Mouse (Mus musculus): ENCODE data around the gene Rora.

The Rora gene

DNA sequence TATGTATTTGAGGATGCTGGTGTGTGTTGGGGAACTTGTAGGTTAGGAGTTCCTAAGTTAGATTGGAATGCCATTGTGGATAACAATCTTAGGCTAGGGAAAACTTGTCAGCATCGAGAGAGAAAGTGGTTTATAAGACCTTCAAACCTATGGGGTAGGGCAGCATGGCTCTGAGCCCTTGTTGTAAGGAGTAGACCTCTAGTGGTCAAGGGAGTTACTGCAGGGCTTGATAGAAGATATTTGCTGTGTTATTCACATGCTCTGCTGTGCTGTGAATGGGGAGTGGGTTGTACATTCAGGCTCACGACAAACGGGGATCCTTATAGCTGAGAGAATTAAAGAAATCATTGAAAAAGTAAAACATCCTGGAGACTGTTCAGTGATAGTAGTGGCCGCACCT is 35.8 kb downstream of the Rora start:
- DNase-seq = peak; percentile 4 to 8

DNA sequence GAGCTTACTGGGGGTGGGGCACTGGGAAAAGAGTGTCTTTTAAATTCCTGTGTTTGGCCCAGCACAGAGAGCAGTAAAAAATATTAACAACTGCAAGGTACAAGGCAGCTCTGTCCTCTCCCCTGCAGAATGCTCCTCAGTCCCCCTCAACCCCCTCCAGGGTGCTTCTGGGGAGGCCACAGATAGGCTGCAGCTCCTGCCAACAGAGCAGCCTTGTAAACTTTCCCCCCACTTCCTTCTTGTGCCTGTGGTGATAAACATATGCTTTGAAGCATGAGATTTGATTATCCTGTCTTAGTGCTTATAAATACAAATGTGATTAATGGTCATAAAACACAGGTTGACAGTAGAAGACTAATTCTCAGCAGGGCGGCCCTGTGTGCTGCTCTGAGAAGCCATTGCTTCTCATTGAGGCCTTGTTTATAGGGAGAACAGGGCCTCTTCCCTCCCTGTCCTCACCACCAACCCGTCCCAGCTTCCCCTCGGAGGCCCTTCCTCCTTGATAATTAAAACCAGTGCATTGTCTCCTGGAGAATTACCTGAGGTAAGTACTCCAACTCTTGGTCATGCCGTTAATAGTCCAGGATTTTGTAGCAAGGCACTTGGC is 41.4 kb downstream of the Rora start:
- DNase-seq = no peak

DNA sequence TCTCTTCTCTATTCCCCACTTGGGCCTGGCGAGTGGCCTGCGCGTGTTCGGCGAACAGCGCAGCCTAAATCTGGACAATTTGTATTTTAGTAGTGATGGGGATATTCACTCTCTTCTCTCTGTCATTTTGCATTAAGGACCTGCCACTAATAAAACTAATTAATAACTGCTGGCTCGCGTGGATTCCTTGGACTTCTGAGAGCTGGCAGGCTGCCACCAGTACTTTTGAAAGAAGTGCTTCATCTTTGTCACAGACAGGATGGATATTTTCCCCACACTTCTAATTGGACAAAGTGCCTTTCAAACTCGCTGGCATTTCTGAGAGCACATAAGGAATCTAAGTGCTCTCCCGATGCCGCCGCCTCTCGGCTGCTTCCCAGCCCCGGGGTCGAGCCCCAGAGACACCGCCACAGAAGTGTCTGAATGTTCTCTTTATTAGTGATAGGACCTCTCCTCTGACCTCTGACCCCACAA is 41.9 kb downstream of the Rora start:
- no peak for DNase-seq

DNA sequence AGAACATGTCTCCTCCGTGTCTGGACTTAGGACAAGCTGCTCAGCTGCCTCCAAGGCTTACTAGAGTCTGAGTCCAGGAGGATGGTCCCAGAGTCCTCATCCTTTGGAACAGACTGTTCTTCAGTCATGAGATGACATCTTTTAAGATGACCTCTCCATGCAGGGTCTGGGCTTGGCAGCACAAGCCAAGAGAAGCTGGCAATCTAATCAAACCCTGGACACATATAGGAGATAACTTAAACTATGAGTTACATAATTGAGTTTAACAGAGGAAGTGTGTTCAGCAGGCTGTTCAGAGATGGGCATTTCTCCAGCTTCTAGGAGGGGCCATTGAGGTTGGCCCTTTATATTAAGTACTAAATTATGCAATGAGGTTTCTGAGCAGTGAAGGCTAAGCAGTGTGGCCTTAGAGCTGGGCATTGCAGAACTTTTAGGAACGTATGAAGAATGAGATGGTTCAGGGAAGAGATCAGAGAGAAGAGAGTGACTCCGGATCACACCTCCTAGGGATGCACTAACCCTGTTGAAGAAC is 42.9 kb downstream of the Rora start:
- DNase-seq = no peak

GRCm38 (mm10) chr9:68699341-68699740 is 45.8 kb downstream of the Rora start:
- DNase-seq = no peak

DNA sequence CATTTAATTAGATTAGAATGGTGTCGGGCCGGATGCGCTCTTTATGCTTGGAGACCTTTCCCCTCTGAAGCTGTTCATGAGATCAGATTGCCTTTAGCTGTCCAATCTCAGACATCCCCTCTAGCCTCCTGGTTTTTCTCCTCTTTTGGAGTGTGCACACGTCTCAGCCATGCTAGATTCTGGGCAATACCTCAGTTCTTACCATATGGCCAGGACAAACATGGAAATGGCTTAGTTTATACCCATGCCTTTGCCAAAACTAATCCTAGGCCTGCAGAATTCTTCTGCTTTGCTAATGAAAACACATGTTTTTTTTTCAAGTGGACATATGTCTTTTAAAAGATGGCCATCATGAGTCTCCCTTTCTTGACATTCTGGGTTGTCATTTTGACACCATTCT is 46.3 kb downstream of the Rora start:
- no peak for DNase-seq

DNA sequence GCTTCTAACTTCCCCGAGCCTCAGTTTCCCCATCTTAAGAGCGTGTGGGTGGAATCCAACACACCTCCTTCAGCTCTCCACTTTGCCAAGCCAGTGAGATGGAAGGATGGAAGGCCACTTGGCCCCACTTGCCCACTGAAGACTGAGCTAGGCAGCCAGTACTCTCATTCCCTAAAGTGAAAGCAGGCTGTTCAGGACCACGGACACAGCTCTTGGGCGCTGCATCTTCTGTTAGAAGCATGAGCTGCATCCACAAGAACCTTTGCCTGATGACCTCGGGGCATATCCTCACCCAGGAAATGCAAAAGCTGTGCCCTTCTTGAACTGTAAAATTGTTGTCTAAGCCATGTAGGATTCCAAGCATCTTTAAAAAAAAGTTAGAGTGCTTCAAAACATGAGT is 54.0 kb downstream of the Rora start:
- no peak for DNase-seq

GRCm38 (mm10) chr9:68709232-68709631 is 55.6 kb downstream of the Rora start:
- no peak for DNase-seq

DNA sequence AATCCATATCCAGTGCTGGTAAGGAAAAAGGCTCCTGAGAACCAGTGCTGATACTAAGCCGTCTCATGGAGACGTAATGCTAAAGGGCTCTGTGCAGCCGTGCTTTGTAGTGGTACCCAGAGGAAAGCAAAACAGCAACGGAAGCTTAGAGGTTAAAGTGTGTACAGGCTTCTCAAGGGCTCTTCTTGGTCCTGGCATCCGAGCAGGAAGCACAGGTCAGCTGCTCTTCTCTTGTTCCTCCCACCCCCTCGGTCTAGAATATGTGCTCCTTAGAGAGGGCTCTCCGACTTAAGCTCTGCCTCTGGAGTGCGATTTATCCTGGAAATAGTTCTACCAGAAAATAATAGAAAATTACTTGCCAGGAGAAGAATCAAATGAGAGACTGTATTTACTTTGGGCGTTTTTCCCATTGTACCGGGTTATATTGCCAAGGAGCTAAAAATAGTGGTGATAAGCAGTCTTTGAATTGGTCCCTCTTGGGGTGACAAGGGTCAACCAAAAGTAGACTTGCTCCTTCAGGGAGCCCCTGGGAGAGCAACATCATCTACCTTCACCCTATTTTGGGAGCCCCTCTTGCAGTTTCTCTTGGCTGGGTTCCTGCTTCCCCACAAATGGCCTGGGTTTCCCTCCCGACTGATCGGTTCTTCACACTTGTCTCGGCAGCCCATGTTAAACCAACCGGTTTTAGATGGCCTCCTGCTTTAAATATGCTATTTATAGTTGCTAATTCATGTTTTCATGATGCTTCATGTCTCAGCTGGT is 57.5 kb downstream of the Rora start:
- DNase-seq = no peak

GRCm38 (mm10) chr9:68716961-68717360 is 63.4 kb downstream of the Rora start:
- peak in 1 of 2 experiments; percentile 21 for DNase-seq

- DNase-seq = no peak
These were observed 64.8 kb downstream of the Rora start for GRCm38 (mm10) chr9:68718427-68718826.

DNA sequence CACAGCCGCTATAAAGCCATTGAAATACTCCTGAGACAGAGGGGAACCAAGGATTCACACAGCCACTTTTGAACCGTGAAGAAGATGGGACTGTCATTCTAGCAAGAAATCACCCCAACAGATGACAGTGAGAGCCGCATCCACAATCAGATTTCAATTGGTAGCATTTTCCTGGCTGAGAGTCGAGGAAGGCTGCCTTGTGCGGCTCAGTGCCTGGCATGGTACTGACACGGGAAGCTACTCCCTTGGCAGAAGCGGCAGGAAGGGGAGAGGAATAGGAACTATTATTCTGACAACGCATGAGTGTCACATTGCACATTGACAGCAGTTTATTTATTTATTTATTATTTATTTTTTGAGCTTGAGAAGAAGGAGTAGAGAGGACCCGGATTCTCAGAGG is 65.7 kb downstream of the Rora start:
- DNase-seq = no peak

- DNase-seq = no peak
These were observed 71.2 kb downstream of the Rora start for GRCm38 (mm10) chr9:68724636-68725285.

DNA sequence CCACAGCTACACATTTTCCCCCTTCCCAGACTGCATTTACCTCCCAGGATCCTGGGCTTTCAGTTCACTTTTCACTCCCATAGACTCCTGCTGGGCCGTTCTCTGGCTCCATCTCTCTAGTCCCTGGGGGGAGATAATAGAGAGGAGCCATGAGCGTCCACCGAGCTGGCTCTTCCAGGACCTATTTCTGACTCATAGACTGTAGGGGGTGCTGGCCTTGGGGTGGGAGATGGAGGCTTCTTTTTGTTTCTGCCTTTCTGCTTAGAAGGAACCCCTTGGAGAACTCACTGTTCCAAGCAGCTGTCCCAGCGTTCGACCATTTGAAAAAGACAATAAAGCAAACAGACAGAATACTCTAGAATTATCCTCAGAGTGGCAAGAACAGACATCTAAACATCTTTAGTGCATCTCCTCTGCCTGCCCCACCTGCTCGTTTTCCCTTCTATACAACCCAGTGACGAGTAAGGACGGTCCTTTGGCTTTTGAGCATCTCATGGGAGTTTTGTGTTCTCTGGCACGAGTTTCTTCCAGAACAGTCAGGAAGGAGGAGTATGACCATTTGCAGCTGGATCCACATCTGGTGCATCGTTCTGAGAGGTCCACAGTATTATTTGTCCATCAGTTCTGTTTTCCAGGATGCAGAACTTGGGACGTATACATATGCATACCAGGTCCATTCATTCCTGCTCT is 73.7 kb downstream of the Rora start:
- DNase-seq = no peak

GRCm38 (mm10) chr9:68731438-68731837 is 77.9 kb downstream of the Rora start:
- no peak for DNase-seq

DNA sequence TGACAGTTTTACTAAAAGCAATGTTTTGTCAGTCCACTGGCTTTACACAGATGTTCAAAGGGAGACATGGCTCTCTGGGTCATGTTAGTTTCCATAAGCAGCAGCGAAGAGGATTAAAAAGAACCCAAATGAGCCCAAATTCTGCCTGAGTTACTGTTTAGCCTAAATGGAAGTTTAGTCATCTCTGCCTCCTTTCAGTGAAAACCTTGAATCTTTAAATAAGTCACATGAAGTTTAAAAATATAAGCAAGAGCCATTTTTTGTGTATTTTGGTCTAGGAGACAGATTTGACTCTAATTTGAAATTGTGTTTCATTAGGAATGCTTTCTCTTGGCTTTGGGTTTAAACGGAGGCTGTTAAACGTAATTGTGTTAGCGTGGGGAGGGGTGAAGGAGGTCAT is 79.3 kb downstream of the Rora start:
- no peak for DNase-seq

- no peak for DNase-seq
These were observed 82.3 kb downstream of the Rora start for GRCm38 (mm10) chr9:68735886-68736285.

- no peak for DNase-seq
These were observed 83.7 kb downstream of the Rora start for GRCm38 (mm10) chr9:68737197-68737736.

- DNase-seq = no peak
These were observed 92.5 kb downstream of the Rora start for GRCm38 (mm10) chr9:68745931-68746646.

- DNase-seq = no peak
These were observed 103.4 kb downstream of the Rora start for GRCm38 (mm10) chr9:68756976-68757375.

DNA sequence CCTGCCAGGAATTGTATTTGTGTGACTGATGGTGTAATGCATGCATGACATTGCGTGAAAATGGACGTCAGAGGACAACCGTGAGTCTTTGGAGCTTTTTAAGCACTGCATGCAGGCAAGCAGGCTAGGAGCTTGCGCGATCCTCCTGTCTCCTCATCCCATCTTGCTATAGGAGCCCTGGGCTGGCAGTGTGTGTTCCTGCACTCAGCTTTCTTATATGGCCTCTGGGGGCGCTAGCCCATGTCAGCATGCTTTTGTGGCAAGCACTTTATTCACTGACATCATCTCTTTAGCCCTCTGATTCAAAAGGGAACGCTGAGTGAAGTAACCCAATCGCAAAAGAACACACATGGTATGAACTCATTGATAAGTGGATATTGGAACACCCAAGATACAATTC is 105.7 kb downstream of the Rora start:
- DNase-seq = no peak

- no peak for DNase-seq
These were observed 106.7 kb downstream of the Rora start for GRCm38 (mm10) chr9:68760329-68760728.
